Mouse (Mus musculus) limb, embryonic 14.5 days (tissue): ENCODE measurements around the gene Prkcz. TPM values are rescaled to one million over a fixed set of nuclear protein-coding genes. Genes with fewer than 3 reads are reported as not detected.
A peak's percentile ranks its signal among the peaks of the same experiment; 100 is the strongest.

ENCODE experiments used
- ATAC-seq: fragments of 200-750 bp; cut with Nextera tagmentation; 2 replicates; pipeline ENCODE4 v1.8.0; 2017; ENCODE audit warnings: low read depth, moderate number of reproducible peaks, moderate TSS enrichment; ENCODE audit not compliant: low FRiP score
- DNase-seq: peaks from one replicate; pipeline ENCODE4 v3.0.0-alpha.2; 2015; ENCODE audit warnings: low spot score
- H3K27ac ChIP-seq: fragments of 300-500 bp; sonication (generic); replicated peaks from 2 replicates; pipeline ENCODE4 v1.5.1; 2014; ENCODE audit warnings: low read depth, mild to moderate bottlenecking, low read length, moderate library complexity, mixed read lengths
- H3K27me3 ChIP-seq: fragments of 300-500 bp; sonication (generic); 2 replicates; pipeline ENCODE4 v1.6.1; 2014; ENCODE audit warnings: low read length, mixed read lengths; ENCODE audit not compliant: control insufficient read depth, insufficient read depth
- H3K36me3 ChIP-seq: fragments of 300-500 bp; sonication (generic); 2 replicates; pipeline ENCODE4 v1.6.1; 2014; ENCODE audit warnings: mild to moderate bottlenecking, low read length, moderate library complexity, mixed read lengths; ENCODE audit not compliant: control insufficient read depth, insufficient read depth
- H3K4me1 ChIP-seq: fragments of 300-500 bp; sonication (generic); 2 replicates; pipeline ENCODE4 v1.6.1; 2014; ENCODE audit warnings: antibody characterized with exemption, low read length, mixed read lengths; ENCODE audit not compliant: control insufficient read depth, insufficient read depth
- H3K4me2 ChIP-seq: fragments of 300-500 bp; sonication (generic); replicated peaks from 2 replicates; pipeline ENCODE4 v1.6.1; 2014; ENCODE audit warnings: low read depth, mild to moderate bottlenecking, low read length, moderate library complexity; ENCODE audit not compliant: severe bottlenecking
- H3K4me3 ChIP-seq: fragments of 300-500 bp; sonication (generic); replicated peaks from 2 replicates; pipeline ENCODE4 v1.5.1; 2014; ENCODE audit warnings: low read length
- H3K9ac ChIP-seq: fragments of 300-500 bp; sonication (generic); 2 replicates; pipeline ENCODE4 v1.6.1; 2014; ENCODE audit warnings: mild to moderate bottlenecking, low read depth, low read length, moderate library complexity; ENCODE audit not compliant: severe bottlenecking
- H3K9me3 ChIP-seq: fragments of 300-500 bp; sonication (generic); 2 replicates; pipeline ENCODE4 v1.6.1; 2016; ENCODE audit warnings: low read length; ENCODE audit not compliant: control insufficient read depth
- POLR2A ChIP-seq: fragments of 200-500 bp; IDR thresholded peaks from 2 replicates; pipeline ENCODE4 v1.8.0; 2012; ENCODE audit warnings: inconsistent platforms, mild to moderate bottlenecking, moderate library complexity, borderline replicate concordance; ENCODE audit not compliant: insufficient read depth, insufficient read length; ENCODE audit errors: extremely low read depth
- WGBS: fragments of 180-500 bp; shearing (Covaris S2); extraction: QIAGEN DNeasy Blood & Tissue Kit; methylation state at CpG from one replicate; pipeline ENCODE4 v1.1.7; 2014; 5-methylcytosine and 5-hydroxymethylcytosine counted together
- polyA plus RNA-seq, 2 experiments: library from polyadenylated mRNA; depleted of rRNA in 1 of 2; stranded (reverse) in 1 of 2; unstranded in 1 of 2; fragments of >200 nt; fragmentation: Nextera tagmentation in 1 of 2; extraction: Ambion mirVana in 1 of 2; gene quantifications; 2 replicates each; pipeline versions ENCODE4 v1.2.1 to v1.2.3; 2012 to 2014

Gene Prkcz
- polyA plus RNA-seq, 2 experiments, result 7.1 to 7.4 TPM

- Histone ChIP-seq H3K27me3 (no peaks in the 10 kb centered on the region), H3K4me3 (no peak overlapping the region), H3K9me3 (no peaks in the 10 kb centered on the region), H3K9ac (no peak overlapping the region), H3K27ac (no peak overlapping the region), H3K36me3 (no peaks in the 10 kb centered on the region), H3K4me1 (peaks cover 9% of the 10 kb centered on the region; the same call in 1 of the 2 replicates), H3K4me2 (no peak overlapping the region)
- ATAC-seq, result no peak
- WGBS, result 49% methylated on average over 2 of the region's 2 CpGs
- DNase-seq, result no peak
- no peak for TF ChIP-seq POLR2A
These were observed 64.1 kb downstream of the Prkcz start for GRCm38 (mm10) chr4:155297057-155297456.

- Histone ChIP-seq H3K27ac (no peak overlapping the region), H3K36me3 (no peaks in the 10 kb centered on the region), H3K4me2 (no peak overlapping the region), H3K4me3 (no peak overlapping the region), H3K9ac (no peak overlapping the region), H3K4me1 (peaks cover 5% of the 10 kb centered on the region; the same call in 1 of the 2 replicates), H3K27me3 (no peaks in the 10 kb centered on the region), H3K9me3 (no peaks in the 10 kb centered on the region)
- no peak for TF ChIP-seq POLR2A
- DNase-seq, result peak; percentile 38
- no peak for ATAC-seq
- 70% methylated on average over 4 of the region's 4 CpGs for WGBS
These were observed 65.2 kb downstream of the Prkcz start for GRCm38 (mm10) chr4:155295996-155296395.

- TF ChIP-seq POLR2A, result no peak
- Histone ChIP-seq H3K4me1 (0 out of 2 replicates have a peak, but pooled peaks cover 2% of the 10 kb centered on the region), H3K9me3 (no peaks in the 10 kb centered on the region), H3K4me3 (no peak overlapping the region), H3K36me3 (no peaks in the 10 kb centered on the region), H3K27me3 (no peaks in the 10 kb centered on the region), H3K4me2 (no peak overlapping the region), H3K27ac (no peak overlapping the region), H3K9ac (no peak overlapping the region)
- DNase-seq (no peak), ATAC-seq (no peak)
- WGBS, result 74% methylated on average over 10 of the region's 10 CpGs
These were observed 66.1 kb downstream of the Prkcz start for GRCm38 (mm10) chr4:155295026-155295590.

DNA sequence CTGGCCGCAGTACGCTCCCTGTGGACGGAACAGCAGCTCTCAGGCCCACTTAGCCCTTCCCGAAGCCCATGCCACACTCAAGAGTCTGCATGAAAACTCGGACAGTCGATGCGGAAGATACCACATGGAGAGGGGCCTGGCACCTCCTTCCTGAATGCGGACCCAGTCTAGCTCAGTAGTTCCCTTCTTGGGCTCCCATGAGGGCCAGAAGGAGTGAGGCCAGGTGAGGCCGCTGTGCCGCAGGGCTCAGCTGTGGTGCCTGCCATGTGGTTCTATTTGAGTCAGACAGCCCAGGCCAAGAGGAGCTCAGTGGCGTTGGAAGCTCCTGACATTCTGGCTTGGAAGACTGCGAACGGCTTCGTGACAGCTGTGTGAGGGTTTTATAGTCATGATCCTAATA lies 66.8 kb downstream of the Prkcz start:
- DNase-seq (no peak), ATAC-seq (no peak)
- no peak overlapping the region for H3K4me3 ChIP-seq
- no peaks in the 10 kb centered on the region for H3K36me3 ChIP-seq
- no peak overlapping the region for H3K9ac ChIP-seq
- H3K9me3 ChIP-seq, result no peaks in the 10 kb centered on the region
- 79% methylated on average over 14 of the region's 14 CpGs for WGBS
- no peak overlapping the region for H3K4me2 ChIP-seq
- H3K27me3 ChIP-seq, result no peaks in the 10 kb centered on the region
- 0 out of 2 replicates have a peak, but pooled peaks cover 2% of the 10 kb centered on the region for H3K4me1 ChIP-seq
- no peak overlapping the region for H3K27ac ChIP-seq
- no peak for TF ChIP-seq POLR2A

GRCm38 (mm10) chr4:155292863-155293262 lies 68.3 kb downstream of the Prkcz start:
- Histone ChIP-seq H3K27me3 (no peaks in the 10 kb centered on the region), H3K27ac (no peak overlapping the region), H3K4me2 (no peak overlapping the region), H3K9ac (no peak overlapping the region), H3K36me3 (no peaks in the 10 kb centered on the region), H3K4me1 (0 out of 2 replicates have a peak, but pooled peaks cover 2% of the 10 kb centered on the region), H3K4me3 (no peak overlapping the region), H3K9me3 (no peaks in the 10 kb centered on the region)
- no peak for TF ChIP-seq POLR2A
- 90% methylated on average over 10 of the region's 10 CpGs for WGBS
- ATAC-seq (no peak), DNase-seq (no peak)
